Mouse (Mus musculus): Measurements from ENCODE around the gene Olfr1283. TPM values are rescaled to one million over a fixed set of nuclear protein-coding genes. Genes with fewer than 3 reads are reported as not detected.
"Not testable (repeated sequence)": the region's sequence is repeated elsewhere in the genome, so short reads cannot be mapped to it uniquely, and the experiment has no call there.

Olfr1283 gene
- not detected in 2 replicates for polyA plus RNA-seq (2016; fragmentation: Nextera tagmentation; extraction: Ambion mirVana)

- H3K4me3 ChIP-seq = no peak within 1 kb of the TSS
- DNase-seq (ENCODE audit: low spot score) = no peak
- 72% methylated on average over 2 of the region's 2 CpGs for WGBS
- no peak within 1 kb of the TSS for H3K27ac ChIP-seq (replicated peaks)
- no peaks in the 10 kb centered on the region for H3K4me1 ChIP-seq
- no peaks in the 10 kb centered on the region for H3K27me3 ChIP-seq (replicated peaks; ENCODE audit: low read depth, poor library complexity, severe bottlenecking)
- no peaks in the 10 kb centered on the region for H3K9me3 ChIP-seq
- no peaks in the 10 kb centered on the region for H3K36me3 ChIP-seq (replicated peaks)
Measured at GRCm38 (mm10) chr2:111366490-111366889, at the start of gene Olfr1283. Gene Olfr1283, plus strand, starts transcription at chr2:111366790.

- H3K36me3 ChIP-seq (replicated peaks) = no peaks in the 10 kb centered on the region
- H3K9me3 ChIP-seq = no peaks in the 10 kb centered on the region
- H3K27ac ChIP-seq (replicated peaks) = no peak within 1 kb of the TSS
- no peaks in the 10 kb centered on the region for H3K27me3 ChIP-seq (replicated peaks; ENCODE audit: low read depth, poor library complexity, severe bottlenecking)
- no peak within 1 kb of the TSS for H3K4me3 ChIP-seq
- H3K4me1 ChIP-seq = no peaks in the 10 kb centered on the region
- 83% methylated on average over 2 of the region's 2 CpGs for WGBS
- no peak for DNase-seq (ENCODE audit: low spot score)
Measured at GRCm38 (mm10) chr2:111326220-111326619, 40.4 kb upstream of the Olfr1283 start, which contains the start of gene Olfr1281. Gene Olfr1281, plus strand, starts transcription at chr2:111326520.

- H3K27ac ChIP-seq (replicated peaks); H3K4me1 ChIP-seq; H3K4me3 ChIP-seq; H3K36me3 ChIP-seq (replicated peaks); H3K9me3 ChIP-seq; H3K27me3 ChIP-seq (replicated peaks; ENCODE audit: low read depth, poor library complexity, severe bottlenecking); DNase-seq (ENCODE audit: low spot score): not testable (repeated sequence)
- 87% methylated on average over 5 of the region's 5 CpGs for WGBS
Measured at GRCm38 (mm10) chr2:111333721-111334120, 32.9 kb upstream of the Olfr1283 start.

- Histone ChIP-seq H3K27ac (replicated peaks) (no peak within 1 kb of the TSS), H3K4me1 (no peaks in the 10 kb centered on the region), H3K27me3 (replicated peaks; ENCODE audit: low read depth, poor library complexity, severe bottlenecking) (no peaks in the 10 kb centered on the region), H3K36me3 (replicated peaks) (no peaks in the 10 kb centered on the region), H3K4me3 (no peak within 1 kb of the TSS), H3K9me3 (no peaks in the 10 kb centered on the region)
- DNase-seq (ENCODE audit: low spot score) = no peak
- 73% methylated on average over 2 of the region's 2 CpGs for WGBS
Measured at GRCm38 (mm10) chr2:111335976-111336375, 30.6 kb upstream of the Olfr1283 start, which contains the start of gene Olfr1282. Gene Olfr1282, minus strand, starts transcription at chr2:111336076.

- DNase-seq (ENCODE audit: low spot score) = no peak
- Histone ChIP-seq H3K4me1 (no peaks in the 10 kb centered on the region), H3K9me3 (no peaks in the 10 kb centered on the region), H3K27me3 (replicated peaks; ENCODE audit: low read depth, poor library complexity, severe bottlenecking) (no peaks in the 10 kb centered on the region), H3K36me3 (replicated peaks) (no peaks in the 10 kb centered on the region), H3K27ac (replicated peaks) (no peak within 1 kb of the TSS), H3K4me3 (no peak within 1 kb of the TSS)
- WGBS = 91% methylated on average over 1 of the region's 1 CpGs
Measured at GRCm38 (mm10) chr2:111375222-111375621, 8.6 kb downstream of the Olfr1283 start, which contains the start of gene Olfr1284. Gene Olfr1284, plus strand, starts transcription at chr2:111375522.

Other genes starting within 250 kb of the Olfr1283 start
- gene Gm15130, start 213.9 kb upstream of the Olfr1283 start, polyA plus RNA-seq (2016; fragmentation: Nextera tagmentation; extraction: Ambion mirVana) = not detected in 2 replicates
- not detected in 2 replicates for gene 4930430A15Rik, start 137.2 kb upstream of the Olfr1283 start, polyA plus RNA-seq (2016; fragmentation: Nextera tagmentation; extraction: Ambion mirVana)
- not detected in 2 replicates for gene Olfr1275, start 131.5 kb upstream of the Olfr1283 start, polyA plus RNA-seq (2016; fragmentation: Nextera tagmentation; extraction: Ambion mirVana)
- gene Olfr1276, start 112.3 kb upstream of the Olfr1283 start, polyA plus RNA-seq (2016; fragmentation: Nextera tagmentation; extraction: Ambion mirVana) = not detected in 2 replicates
- not detected in 2 replicates for gene Olfr1277, start 92.7 kb upstream of the Olfr1283 start, polyA plus RNA-seq (2016; fragmentation: Nextera tagmentation; extraction: Ambion mirVana)
- gene Olfr1278, start 76.7 kb upstream of the Olfr1283 start, polyA plus RNA-seq (2016; fragmentation: Nextera tagmentation; extraction: Ambion mirVana) = not detected in 2 replicates
- not detected in 2 replicates for gene Olfr1279, start 66.2 kb upstream of the Olfr1283 start, polyA plus RNA-seq (2016; fragmentation: Nextera tagmentation; extraction: Ambion mirVana)
- not detected in 2 replicates for gene Olfr1280, start 52.8 kb upstream of the Olfr1283 start, polyA plus RNA-seq (2016; fragmentation: Nextera tagmentation; extraction: Ambion mirVana)
- not detected in 2 replicates for gene Olfr1281, start 40.3 kb upstream of the Olfr1283 start, polyA plus RNA-seq (2016; fragmentation: Nextera tagmentation; extraction: Ambion mirVana)
- gene Olfr1282, start 30.7 kb upstream of the Olfr1283 start, polyA plus RNA-seq (2016; fragmentation: Nextera tagmentation; extraction: Ambion mirVana) = not detected in 2 replicates
- gene Olfr1284, start 8.7 kb downstream of the Olfr1283 start, polyA plus RNA-seq (2016; fragmentation: Nextera tagmentation; extraction: Ambion mirVana) = not detected in 2 replicates
- not detected in 2 replicates for gene Olfr1286, start 56.3 kb downstream of the Olfr1283 start, polyA plus RNA-seq (2016; fragmentation: Nextera tagmentation; extraction: Ambion mirVana)
- not detected in 2 replicates for gene Olfr1287, start 82.4 kb downstream of the Olfr1283 start, polyA plus RNA-seq (2016; fragmentation: Nextera tagmentation; extraction: Ambion mirVana)
- not detected in 2 replicates for gene Olfr1288, start 107.3 kb downstream of the Olfr1283 start, polyA plus RNA-seq (2016; fragmentation: Nextera tagmentation; extraction: Ambion mirVana)
- gene Olfr1289, start 114.0 kb downstream of the Olfr1283 start, polyA plus RNA-seq (2016; fragmentation: Nextera tagmentation; extraction: Ambion mirVana) = not detected in 2 replicates
- not detected in 2 replicates for gene Olfr1290, start 127.0 kb downstream of the Olfr1283 start, polyA plus RNA-seq (2016; fragmentation: Nextera tagmentation; extraction: Ambion mirVana)
- not detected in 2 replicates for gene Olfr1291-ps1, start 130.4 kb downstream of the Olfr1283 start, polyA plus RNA-seq (2016; fragmentation: Nextera tagmentation; extraction: Ambion mirVana)
- gene Olfr1293-ps, start 158.4 kb downstream of the Olfr1283 start, polyA plus RNA-seq (2016; fragmentation: Nextera tagmentation; extraction: Ambion mirVana) = not detected in 2 replicates
- gene Olfr1294, start 173.5 kb downstream of the Olfr1283 start, polyA plus RNA-seq (2016; fragmentation: Nextera tagmentation; extraction: Ambion mirVana) = not detected in 2 replicates
- gene Olfr1295, start 202.9 kb downstream of the Olfr1283 start, polyA plus RNA-seq (2016; fragmentation: Nextera tagmentation; extraction: Ambion mirVana) = not detected in 2 replicates

Measured in embryonic facial prominence, embryonic 10.5 days (tissue).